Mouse (Mus musculus): ENCODE results near the gene Zfp142. TPM values are rescaled to one million over a fixed set of nuclear protein-coding genes. Genes with fewer than 3 reads are reported as not detected.

Gene Zfp142
- total and polyA plus RNA-seq, 2 experiments, result 2.0 to 4.7 TPM

- Histone ChIP-seq H3K27ac (replicated peaks; ENCODE audit: insufficient read depth, low read depth, low read length) (peak within 1 kb of the TSS; percentile 64), H3K4me3 (ENCODE audit: insufficient read depth, low read depth, low read length) (peak within 1 kb of the TSS; percentile 87)
These were observed 13.4 kb upstream of the Zfp142 start, which contains the start of the genes Rnf25 and Stk36 for GRCm38 (mm10) chr1:74601267-74601962. Gene Rnf25 (minus strand): TSS chr1:74601397. Gene Stk36 (plus strand): TSS chr1:74601445.

GRCm38 (mm10) chr1:74600501-74601266 is 12.6 kb upstream of the Zfp142 start:
- H3K4me3 ChIP-seq (ENCODE audit: insufficient read depth, low read depth, low read length), result peak overlapping the region; percentile 87
- H3K27me3 ChIP-seq (ENCODE audit: control insufficient read depth, insufficient read depth, low read length), result no peaks in the 10 kb centered on the region
- 7% methylated on average over 26 of the region's 26 CpGs for WGBS
- peaks cover 12% of the 10 kb centered on the region; the same call in 1 of the 2 replicates for H3K36me3 ChIP-seq (ENCODE audit: control insufficient read depth, insufficient read depth, low read length)
- TF ChIP-seq CTCF (IDR thresholded peaks at IDR 0.05; ENCODE audit: low read depth, low read length) (no peak), POLR2A (IDR thresholded peaks at IDR 0.05; ENCODE audit: extremely low read depth, insufficient read depth, low read length) (no peak)
- no peaks in the 10 kb centered on the region for H3K4me1 ChIP-seq (ENCODE audit: control insufficient read depth, insufficient read depth, low read length)
- peak overlapping the region; percentile 64 for H3K27ac ChIP-seq (replicated peaks; ENCODE audit: insufficient read depth, low read depth, low read length)
- H3K79me2 ChIP-seq (ENCODE audit: control insufficient read depth, insufficient read depth, low read length), result peaks cover 6% of the 10 kb centered on the region; the same call in 1 of the 2 replicates
- H3K9ac ChIP-seq (ENCODE audit: low read depth, low read length), result peak overlapping the region; percentile 83
- DNase-seq (ENCODE audit: extremely low read depth, low read depth, low spot score), result no peak

More at GRCm38 (mm10) chr1:74601267-74601962, 13.4 kb upstream of the Zfp142 start, which contains the start of the genes Rnf25 and Stk36:
- Histone ChIP-seq H3K4me1 (ENCODE audit: control insufficient read depth, insufficient read depth, low read length) (no peaks in the 10 kb centered on the region), H3K79me2 (ENCODE audit: control insufficient read depth, insufficient read depth, low read length) (peaks cover 6% of the 10 kb centered on the region; the same call in 1 of the 2 replicates), H3K9ac (ENCODE audit: low read depth, low read length) (peak within 1 kb of the TSS; percentile 83), H3K27me3 (ENCODE audit: control insufficient read depth, insufficient read depth, low read length) (no peaks in the 10 kb centered on the region), H3K36me3 (ENCODE audit: control insufficient read depth, insufficient read depth, low read length) (peaks cover 12% of the 10 kb centered on the region; the same call in 1 of the 2 replicates)
- TF ChIP-seq POLR2A (IDR thresholded peaks at IDR 0.05; ENCODE audit: extremely low read depth, insufficient read depth, low read length) (peak; percentile 90), CTCF (IDR thresholded peaks at IDR 0.05; ENCODE audit: low read depth, low read length) (no peak)
- peak; percentile 84 for DNase-seq (ENCODE audit: extremely low read depth, low read depth, low spot score)
- WGBS, result 13% methylated on average over 25 of the region's 25 CpGs

GRCm38 (mm10) chr1:74594434-74594833 is 6.4 kb upstream of the Zfp142 start:
- no peak for TF ChIP-seq CTCF (IDR thresholded peaks at IDR 0.05; ENCODE audit: low read depth, low read length)
- no peak for TF ChIP-seq POLR2A (IDR thresholded peaks at IDR 0.05; ENCODE audit: extremely low read depth, insufficient read depth, low read length)
- H3K4me3 ChIP-seq (ENCODE audit: insufficient read depth, low read depth, low read length), result no peak overlapping the region
- 66% methylated on average over 8 of the region's 8 CpGs for WGBS
- H3K9ac ChIP-seq (ENCODE audit: low read depth, low read length), result no peak overlapping the region
- peaks cover 30% of the 10 kb centered on the region for H3K36me3 ChIP-seq (ENCODE audit: control insufficient read depth, insufficient read depth, low read length)
- no peaks in the 10 kb centered on the region for H3K4me1 ChIP-seq (ENCODE audit: control insufficient read depth, insufficient read depth, low read length)
- no peak for DNase-seq (ENCODE audit: extremely low read depth, low read depth, low spot score)
- no peaks in the 10 kb centered on the region for H3K79me2 ChIP-seq (ENCODE audit: control insufficient read depth, insufficient read depth, low read length)
- no peak overlapping the region; the same call in 1 of the 2 replicates for H3K27ac ChIP-seq (replicated peaks; ENCODE audit: insufficient read depth, low read depth, low read length)
- H3K27me3 ChIP-seq (ENCODE audit: control insufficient read depth, insufficient read depth, low read length), result no peaks in the 10 kb centered on the region

DNA sequence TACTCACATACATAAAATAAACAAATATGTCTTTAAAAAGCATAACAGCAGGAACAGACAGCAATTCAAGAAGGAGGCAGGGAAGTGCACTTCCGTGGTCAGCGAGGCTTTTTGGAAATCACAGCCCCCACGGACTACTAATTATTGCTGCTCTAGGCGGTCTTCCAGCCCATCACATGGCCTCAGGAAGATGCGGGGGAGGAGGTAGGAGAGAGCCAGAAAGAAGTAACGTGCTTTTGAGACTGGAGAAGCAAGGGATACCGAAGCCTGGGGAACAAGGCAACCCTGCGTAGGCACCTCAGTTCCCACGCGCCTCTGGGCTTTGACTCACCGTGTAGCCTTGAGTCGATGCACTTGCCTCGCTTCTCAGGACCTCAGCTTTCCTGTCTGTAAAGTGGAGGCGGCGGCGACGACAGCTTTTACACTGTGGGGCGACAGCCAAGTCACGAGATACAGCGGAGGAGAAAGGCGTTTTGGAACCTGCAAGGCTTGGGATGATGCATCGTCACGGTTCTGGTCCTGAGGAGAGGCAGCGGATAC is 743 bp downstream of the Zfp142 start:
- under 1% methylated on average over 24 of the region's 24 CpGs for WGBS
- TF ChIP-seq CTCF (IDR thresholded peaks at IDR 0.05; ENCODE audit: low read depth, low read length) (no peak), POLR2A (IDR thresholded peaks at IDR 0.05; ENCODE audit: extremely low read depth, insufficient read depth, low read length) (no peak)
- peaks cover 13% of the 10 kb centered on the region for H3K36me3 ChIP-seq (ENCODE audit: control insufficient read depth, insufficient read depth, low read length)

DNA sequence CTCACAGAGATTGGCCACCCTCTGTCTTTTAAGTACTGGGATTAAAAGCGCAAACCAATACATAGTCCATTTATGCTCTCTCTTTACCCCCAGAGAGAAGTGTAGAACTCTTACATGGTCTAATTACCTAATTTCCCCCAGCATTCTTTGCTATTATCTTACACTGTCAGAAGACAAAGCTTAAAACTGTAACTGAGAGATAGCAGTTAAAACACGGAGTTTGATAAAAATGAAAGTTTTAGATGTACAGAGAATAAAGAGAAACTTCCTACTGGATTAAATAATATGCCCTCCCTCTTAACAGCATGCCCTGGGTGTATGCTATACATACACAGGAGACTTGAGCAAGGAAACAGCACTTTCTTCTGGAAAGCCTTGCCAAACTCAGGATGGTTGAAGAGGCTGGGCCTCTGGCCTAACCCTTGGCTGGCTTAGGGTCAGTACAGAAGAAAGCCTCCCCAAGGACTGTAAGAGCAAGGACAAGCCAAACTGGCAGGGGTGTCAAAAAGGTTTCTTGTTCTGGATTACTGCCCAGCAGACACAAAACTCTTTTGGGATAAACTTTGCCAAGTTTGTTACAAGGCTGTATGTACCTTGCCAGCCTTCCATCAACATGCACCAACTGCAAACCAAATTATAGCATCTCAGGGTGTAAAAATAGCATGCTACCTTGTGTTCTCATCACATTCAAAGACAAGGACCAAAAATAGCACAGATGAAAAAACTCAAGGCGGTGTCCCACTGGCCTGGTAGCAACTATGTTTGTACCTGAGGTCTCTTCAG is 3.2 kb downstream of the Zfp142 start:
- Histone ChIP-seq H3K27me3 (ENCODE audit: control insufficient read depth, insufficient read depth, low read length) (no peaks in the 10 kb centered on the region), H3K9ac (ENCODE audit: low read depth, low read length) (no peak overlapping the region), H3K36me3 (ENCODE audit: control insufficient read depth, insufficient read depth, low read length) (peaks cover 15% of the 10 kb centered on the region), H3K4me3 (ENCODE audit: insufficient read depth, low read depth, low read length) (no peak overlapping the region), H3K79me2 (ENCODE audit: control insufficient read depth, insufficient read depth, low read length) (no peaks in the 10 kb centered on the region; the same call in 1 of the 2 replicates), H3K4me1 (ENCODE audit: control insufficient read depth, insufficient read depth, low read length) (peaks cover 5% of the 10 kb centered on the region), H3K27ac (replicated peaks; ENCODE audit: insufficient read depth, low read depth, low read length) (no peak overlapping the region)
- WGBS, result 95% methylated on average over 3 of the region's 3 CpGs
- no peak for TF ChIP-seq CTCF (IDR thresholded peaks at IDR 0.05; ENCODE audit: low read depth, low read length)
- TF ChIP-seq POLR2A (IDR thresholded peaks at IDR 0.05; ENCODE audit: extremely low read depth, insufficient read depth, low read length), result no peak
- no peak for DNase-seq (ENCODE audit: extremely low read depth, low read depth, low spot score)

More for the DNA sequence above, 743 bp downstream of the Zfp142 start:
- Histone ChIP-seq H3K27me3 (ENCODE audit: control insufficient read depth, insufficient read depth, low read length) (no peaks in the 10 kb centered on the region), H3K79me2 (ENCODE audit: control insufficient read depth, insufficient read depth, low read length) (no peaks in the 10 kb centered on the region; the same call in 1 of the 2 replicates), H3K4me1 (ENCODE audit: control insufficient read depth, insufficient read depth, low read length) (peaks cover 5% of the 10 kb centered on the region), H3K9ac (ENCODE audit: low read depth, low read length) (peak overlapping the region; percentile 57), H3K27ac (replicated peaks; ENCODE audit: insufficient read depth, low read depth, low read length) (peak overlapping the region; percentile 46), H3K4me3 (ENCODE audit: insufficient read depth, low read depth, low read length) (peak overlapping the region; percentile 77)
- no peak for DNase-seq (ENCODE audit: extremely low read depth, low read depth, low spot score)

Data from liver, adult 2 months (tissue).